Mouse (Mus musculus) heart, embryonic 11.5 days (tissue): ENCODE data around the gene Hspa1l. TPM values are rescaled to one million over a fixed set of nuclear protein-coding genes. Genes with fewer than 3 reads are reported as not detected.

Experiments used
- ATAC-seq: fragments of 200-750 bp; cut with Nextera tagmentation; replicated peaks from 2 replicates; pipeline ENCODE4 v1.8.0; 2017; ENCODE audit warnings: moderate library complexity; ENCODE audit not compliant: insufficient number of reproducible peaks, low FRiP score, low TSS enrichment
- H3K27ac ChIP-seq: fragments of 300-500 bp; sonication (generic); 2 replicates; pipeline ENCODE4 v1.5.1; 2014; ENCODE audit warnings: mild to moderate bottlenecking, low read depth, low read length
- H3K27me3 ChIP-seq: fragments of 300-500 bp; sonication (generic); 2 replicates; pipeline ENCODE4 v1.6.1; 2014; ENCODE audit warnings: mild to moderate bottlenecking, low read length, mixed read lengths; ENCODE audit not compliant: control insufficient read depth, insufficient read depth
- H3K36me3 ChIP-seq: fragments of 300-500 bp; sonication (generic); 2 replicates; pipeline ENCODE4 v1.6.1; 2014; ENCODE audit warnings: mild to moderate bottlenecking, low read length, moderate library complexity, mixed read lengths; ENCODE audit not compliant: control insufficient read depth, insufficient read depth
- H3K4me1 ChIP-seq: fragments of 300-500 bp; sonication (generic); 2 replicates; pipeline ENCODE4 v1.6.1; 2014; ENCODE audit warnings: low read length; ENCODE audit not compliant: control insufficient read depth, insufficient read depth
- H3K4me2 ChIP-seq: fragments of 300-500 bp; sonication (generic); 2 replicates; pipeline ENCODE4 v1.6.1; 2014; ENCODE audit warnings: mild to moderate bottlenecking, moderate library complexity
- H3K4me3 ChIP-seq: fragments of 300-500 bp; sonication (generic); 2 replicates; pipeline ENCODE4 v1.5.1; 2014; ENCODE audit warnings: low read depth, low read length
- H3K9ac ChIP-seq: fragments of 300-500 bp; sonication (generic); 2 replicates; pipeline ENCODE4 v1.6.1; 2014; ENCODE audit warnings: mild to moderate bottlenecking, low read depth, low read length, moderate library complexity
- H3K9me3 ChIP-seq: fragments of 300-500 bp; sonication (generic); replicated peaks from 2 replicates; pipeline ENCODE4 v1.6.1; 2016; ENCODE audit warnings: low read length; ENCODE audit not compliant: control insufficient read depth
- WGBS: fragments of 180-500 bp; shearing (Covaris S2); extraction: QIAGEN DNeasy Blood & Tissue Kit; methylation state at CpG from one replicate; pipeline ENCODE4 v1.1.7; 2014; ENCODE audit not compliant: insufficient replicate concordance; 5-methylcytosine and 5-hydroxymethylcytosine counted together
- polyA plus RNA-seq: library from polyadenylated mRNA; unstranded; fragments of >200 nt; fragmentation: Nextera tagmentation; extraction: Ambion mirVana; gene quantifications from 2 replicates; pipeline ENCODE4 v1.2.1, GENCODE M21; 2014

Hspa1l gene
- polyA plus RNA-seq, 1 experiment from 2014 or later: 1.7 TPM

DNA sequence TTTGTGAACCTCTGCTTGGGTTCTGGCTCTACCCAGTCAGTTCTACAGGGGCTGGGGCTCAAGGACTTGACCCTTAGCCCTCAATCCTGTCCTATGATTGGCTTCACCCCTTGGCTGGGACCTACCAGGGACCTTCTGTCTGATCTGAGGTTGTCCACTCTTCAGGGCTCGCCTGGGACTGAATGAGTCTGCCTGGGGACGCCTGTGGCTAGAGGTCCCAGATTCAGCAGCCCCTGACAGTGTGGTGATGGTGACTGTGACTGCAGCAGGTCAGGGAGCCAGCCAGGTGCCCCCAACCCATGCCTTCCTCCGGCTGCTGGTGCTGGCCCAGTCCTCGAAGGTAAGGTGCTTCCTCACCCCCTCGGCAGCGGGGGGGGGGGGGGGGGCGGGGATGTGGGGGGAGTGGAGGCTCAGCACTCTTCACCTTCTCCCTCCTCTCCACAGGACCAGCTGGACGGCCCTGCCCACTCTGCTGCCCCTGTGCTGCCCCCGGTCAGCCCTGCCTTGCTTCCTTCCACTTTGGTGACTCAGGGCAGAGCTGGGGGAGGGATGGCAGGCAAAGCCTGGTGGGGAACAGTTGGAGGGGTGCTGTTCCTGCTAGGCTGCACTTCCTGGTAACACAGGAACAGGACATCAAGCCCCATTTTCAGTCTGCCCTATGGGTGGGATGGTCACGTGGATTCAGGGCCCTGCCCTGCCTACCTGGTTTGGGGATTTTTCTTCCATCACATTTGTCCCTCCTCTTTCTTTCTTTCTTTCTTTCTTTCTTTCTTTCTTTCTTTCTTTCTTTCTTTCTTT lies 52.4 kb downstream of the Hspa1l start:
- Histone ChIP-seq H3K9ac (0 out of 2 replicates have a peak overlapping the region, but pooled peaks have one; percentile 49), H3K4me1 (peaks cover 36% of the 10 kb centered on the region)

GRCm38 (mm10) chr17:35026206-35026605 lies 53.7 kb downstream of the Hspa1l start:
- H3K9me3 ChIP-seq: no peaks in the 10 kb centered on the region
- H3K4me2 ChIP-seq: no peak overlapping the region
- H3K4me1 ChIP-seq: peaks cover 36% of the 10 kb centered on the region
- ATAC-seq: no peak
- H3K27ac ChIP-seq: no peak overlapping the region
- no peak overlapping the region for H3K9ac ChIP-seq
- H3K36me3 ChIP-seq: no peaks in the 10 kb centered on the region
- no peaks in the 10 kb centered on the region for H3K27me3 ChIP-seq
- 81% methylated on average over 5 of the region's 5 CpGs for WGBS
- no peak overlapping the region for H3K4me3 ChIP-seq

More for the DNA sequence above, 52.4 kb downstream of the Hspa1l start:
- Histone ChIP-seq H3K4me2 (no peak overlapping the region), H3K27ac (no peak overlapping the region), H3K9me3 (no peaks in the 10 kb centered on the region), H3K36me3 (no peaks in the 10 kb centered on the region), H3K27me3 (no peaks in the 10 kb centered on the region), H3K4me3 (no peak overlapping the region)
- WGBS: 58% methylated on average over 7 of the region's 10 CpGs
- ATAC-seq: no peak

DNA sequence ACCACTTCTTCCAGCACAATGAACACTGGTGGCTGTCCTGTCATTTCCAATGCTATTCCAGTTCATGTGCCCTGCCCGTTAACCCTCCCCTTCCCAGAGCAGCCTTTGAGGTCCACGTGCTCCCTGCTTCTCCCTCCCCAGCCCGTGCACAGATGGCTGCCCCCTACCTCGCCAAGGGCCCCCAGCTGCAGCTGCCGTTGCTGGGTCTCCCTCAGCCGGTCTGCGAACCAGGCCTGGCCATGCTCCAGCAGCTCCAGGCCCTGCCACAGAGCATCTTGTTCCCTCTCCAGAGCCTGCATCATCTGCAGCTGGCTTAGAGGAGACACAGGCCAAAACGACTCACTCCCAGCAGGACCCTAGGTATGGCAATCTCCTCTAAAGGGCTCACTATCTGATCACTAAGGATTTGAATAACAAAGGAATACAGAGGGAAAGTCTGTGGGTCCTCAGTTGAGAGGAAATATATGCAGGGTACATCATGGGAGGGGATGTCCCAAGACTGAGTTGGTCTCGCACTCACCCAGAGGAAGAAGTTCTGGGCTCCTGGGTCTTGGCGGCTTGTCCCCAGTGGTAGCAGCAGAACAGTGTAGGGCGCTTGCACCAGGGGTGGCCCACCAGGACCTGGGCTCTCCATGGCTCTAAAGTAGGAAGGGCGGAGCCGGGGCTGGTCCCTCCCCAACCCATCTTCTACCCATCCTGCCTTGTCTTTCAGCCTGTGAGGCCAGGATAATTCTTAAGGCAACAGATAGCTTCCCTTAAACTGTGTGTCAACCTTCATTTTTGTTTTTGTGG lies 55.0 kb downstream of the Hspa1l start, which contains the start of gene Sapcd1:
Gene Sapcd1, minus strand, starts transcription at position 740 of the 792 bp plus-strand sequence.
- Histone ChIP-seq H3K36me3 (no peaks in the 10 kb centered on the region), H3K9me3 (no peaks in the 10 kb centered on the region), H3K4me2 (peak within 1 kb of the TSS; percentile 42), H3K27me3 (no peaks in the 10 kb centered on the region), H3K27ac (peak within 1 kb of the TSS; percentile 41; the same call in 1 of the 2 replicates), H3K4me1 (peaks cover 26% of the 10 kb centered on the region), H3K9ac (peak within 1 kb of the TSS; percentile 22; the same call in 1 of the 2 replicates), H3K4me3 (no peak within 1 kb of the TSS)
- WGBS: 34% methylated on average over 13 of the region's 13 CpGs
- no peak for ATAC-seq

DNA sequence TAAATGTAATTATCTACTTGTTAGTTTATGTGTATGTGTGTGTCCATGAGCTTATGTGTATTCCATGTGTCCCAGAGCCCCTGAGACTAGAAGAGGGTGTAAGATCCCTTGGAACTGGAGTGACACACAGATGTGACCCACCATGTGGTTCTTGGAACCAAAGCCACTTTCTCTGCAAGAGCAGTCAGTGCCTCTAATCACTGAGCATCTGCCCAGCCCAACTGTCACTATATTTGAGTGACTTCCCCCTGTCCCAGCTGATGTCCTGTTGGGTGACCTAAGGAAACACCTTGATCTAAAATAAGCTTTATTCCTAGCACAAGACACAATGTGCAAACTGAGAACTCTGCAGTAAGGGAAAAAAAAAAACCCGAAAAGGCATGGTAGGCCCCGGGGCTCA lies 55.8 kb downstream of the Hspa1l start:
- no peak overlapping the region for H3K27ac ChIP-seq
- no peaks in the 10 kb centered on the region for H3K27me3 ChIP-seq
- WGBS: 78% methylated on average over 2 of the region's 2 CpGs
- H3K36me3 ChIP-seq: no peaks in the 10 kb centered on the region
- no peaks in the 10 kb centered on the region for H3K9me3 ChIP-seq
- no peak for ATAC-seq
- H3K4me2 ChIP-seq: no peak overlapping the region
- peaks cover 26% of the 10 kb centered on the region for H3K4me1 ChIP-seq
- H3K4me3 ChIP-seq: no peak overlapping the region
- H3K9ac ChIP-seq: no peak overlapping the region

Other genes starting within 250 kb of the Hspa1l start
- not detected in 2 replicates for gene C4b, start 228.8 kb upstream of the Hspa1l start, polyA plus RNA-seq
- gene Cyp21a1, start 168.1 kb upstream of the Hspa1l start, polyA plus RNA-seq: not detected in 2 replicates
- 15.7 and 17.8 TPM in 2 replicates for gene Stk19, start 135.8 kb upstream of the Hspa1l start, polyA plus RNA-seq
- 37.3 and 38.7 TPM in 2 replicates for gene Dxo, start 135.7 kb upstream of the Hspa1l start, polyA plus RNA-seq
- 24.3 and 30.3 TPM in 2 replicates for gene Skiv2l, start 122.5 kb upstream of the Hspa1l start, polyA plus RNA-seq
- gene Nelfe, start 122.3 kb upstream of the Hspa1l start, polyA plus RNA-seq: 89.9 and 96.8 TPM in 2 replicates
- 0.65 and 2.5 TPM in 2 replicates for gene Cfb, start 110.2 kb upstream of the Hspa1l start, polyA plus RNA-seq
- 0.52 and 0.59 TPM in 2 replicates for gene Zbtb12, start 93.2 kb upstream of the Hspa1l start, polyA plus RNA-seq
- not detected in 2 replicates for gene Gm20547, start 90.7 kb upstream of the Hspa1l start, polyA plus RNA-seq
- gene C2, start 74.4 kb upstream of the Hspa1l start, polyA plus RNA-seq: 0.70 and 0.94 TPM in 2 replicates
- gene Ehmt2, start 74.2 kb upstream of the Hspa1l start, polyA plus RNA-seq: 32.4 and 42.3 TPM in 2 replicates
- gene Slc44a4, start 58.2 kb upstream of the Hspa1l start, polyA plus RNA-seq: 0.10 and 0.13 TPM in 2 replicates
- gene Neu1, start 41.5 kb upstream of the Hspa1l start, polyA plus RNA-seq: 16.0 and 16.6 TPM in 2 replicates
- 0.48 and 0.50 TPM in 2 replicates for gene Hspa1b, start 13.5 kb upstream of the Hspa1l start, polyA plus RNA-seq
- not detected in 2 replicates for gene Gm20481, start 2.8 kb upstream of the Hspa1l start, polyA plus RNA-seq
- 1.9 and 2.5 TPM in 2 replicates for gene Hspa1a, start 547 bp upstream of the Hspa1l start, polyA plus RNA-seq
- 162 and 169 TPM in 2 replicates for gene Lsm2, start 9.2 kb downstream of the Hspa1l start, polyA plus RNA-seq
- gene Vars, start 28.3 kb downstream of the Hspa1l start, polyA plus RNA-seq: 55.7 and 59.7 TPM in 2 replicates
- gene Vwa7, start 43.9 kb downstream of the Hspa1l start, polyA plus RNA-seq: 0.20 and 0.27 TPM in 2 replicates
- 1.8 and 2.1 TPM in 2 replicates for gene Sapcd1, start 55.3 kb downstream of the Hspa1l start, polyA plus RNA-seq
- 4.4 and 4.6 TPM in 2 replicates for gene Msh5, start 74.0 kb downstream of the Hspa1l start, polyA plus RNA-seq
- gene Clic1, start 77.3 kb downstream of the Hspa1l start, polyA plus RNA-seq: 86.4 and 228 TPM in 2 replicates
- gene Ddah2, start 86.3 kb downstream of the Hspa1l start, polyA plus RNA-seq: 213 and 217 TPM in 2 replicates
- not detected in 2 replicates for gene Ly6g6c, start 92.7 kb downstream of the Hspa1l start, polyA plus RNA-seq
- gene Mpig6b, start 93.5 kb downstream of the Hspa1l start, polyA plus RNA-seq: 1.4 and 1.8 TPM in 2 replicates
- 0.42 TPM in 1 of 2 replicates, not detected in the other for gene Ly6g6e, start 104.2 kb downstream of the Hspa1l start, polyA plus RNA-seq
- 2.0 and 2.2 TPM in 2 replicates for gene Ly6g6d, start 105.4 kb downstream of the Hspa1l start, polyA plus RNA-seq
- 1.8 TPM in 2 replicates for gene Ly6g6f, start 112.9 kb downstream of the Hspa1l start, polyA plus RNA-seq
- gene Abhd16a, start 116.6 kb downstream of the Hspa1l start, polyA plus RNA-seq: 47.4 and 51.2 TPM in 2 replicates
- not detected in 2 replicates for gene Ly6g5c, start 135.6 kb downstream of the Hspa1l start, polyA plus RNA-seq
- 0.36 and 0.56 TPM in 2 replicates for gene Ly6g5b, start 142.7 kb downstream of the Hspa1l start, polyA plus RNA-seq
- gene Gpank1, start 148.8 kb downstream of the Hspa1l start, polyA plus RNA-seq: 15.7 and 17.2 TPM in 2 replicates
- gene Csnk2b, start 149.3 kb downstream of the Hspa1l start, polyA plus RNA-seq: 221 and 222 TPM in 2 replicates
- 8.4 and 10.8 TPM in 2 replicates for gene D17H6S53E, start 153.7 kb downstream of the Hspa1l start, polyA plus RNA-seq
- 2.3 and 12.9 TPM in 2 replicates for gene Apom, start 159.3 kb downstream of the Hspa1l start, polyA plus RNA-seq
- 72.5 and 77.4 TPM in 2 replicates for gene Bag6, start 162.5 kb downstream of the Hspa1l start, polyA plus RNA-seq
- 128 and 163 TPM in 2 replicates for gene Prrc2a, start 192.2 kb downstream of the Hspa1l start, polyA plus RNA-seq
- gene Aif1, start 203.4 kb downstream of the Hspa1l start, polyA plus RNA-seq: 2.7 and 4.2 TPM in 2 replicates
- gene Lst1, start 215.7 kb downstream of the Hspa1l start, polyA plus RNA-seq: 4.9 and 5.0 TPM in 2 replicates
- gene Ltb, start 221.7 kb downstream of the Hspa1l start, polyA plus RNA-seq: 0.42 TPM in 1 of 2 replicates, not detected in the other
- gene Tnf, start 229.3 kb downstream of the Hspa1l start, polyA plus RNA-seq: not detected in 2 replicates
- gene Lta, start 232.6 kb downstream of the Hspa1l start, polyA plus RNA-seq: not detected in 2 replicates
- 0.44 TPM in 1 of 2 replicates, not detected in the other for gene Gm16181, start 248.1 kb downstream of the Hspa1l start, polyA plus RNA-seq